ENCODE assay signal across 21 mouse cellular contexts in the genomic region with DNA sequence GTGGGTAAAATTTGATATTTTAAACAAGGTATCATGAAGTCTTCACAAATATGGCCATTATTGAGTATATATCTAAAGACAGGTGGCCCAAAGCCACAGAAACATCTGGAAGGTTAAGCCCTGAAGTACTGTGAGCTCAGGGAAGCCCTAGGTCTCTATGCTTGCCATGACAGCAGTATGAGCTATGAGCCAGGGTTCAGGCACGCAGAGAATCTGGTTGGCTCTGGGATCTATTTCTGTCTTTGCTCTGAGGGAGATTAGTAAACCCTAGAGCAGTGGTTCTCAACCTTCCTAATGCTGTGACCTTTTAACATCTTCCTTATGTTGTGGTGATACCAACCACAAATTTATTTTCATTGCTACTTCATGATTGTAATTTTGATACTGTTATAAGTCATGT.
A peak's percentile ranks its signal among the peaks of the same experiment; 100 is the strongest.
DNase-seq lines count a peak whose midpoint lies in the region; ATAC-seq lines count a peak whose summit lies in the region.
"Had no signal": no experiment of that assay in that cellular context is flagged by ENCODE, and none has a peak within 500 bp of the region (broad histone marks: within the 10 kb centered on the region; RNA-seq: fewer than 3 reads in every experiment).

No protein-coding gene starts in this region.

- 36% methylated on average over 1 of the region's 1 CpGs for WGBS in heart, embryonic 13.5 days
- 46% methylated on average over 1 of the region's 1 CpGs for WGBS in heart, embryonic 16.5 days

- no peak overlapping the region for H3K4me2 ChIP-seq in heart, embryonic 13.5 days
- no peak overlapping the region for H3K4me2 ChIP-seq in heart, embryonic 16.5 days (ENCODE audit: low read depth, low read length)
- H3K4me2 ChIP-seq: hindbrain, embryonic 12.5 days had no signal

- ATAC-seq in heart, embryonic 13.5 days (ENCODE audit: extremely low read depth, insufficient number of reproducible peaks, low FRiP score, low TSS enrichment), result no peak
- peak; percentile 82 for ATAC-seq in heart, embryonic 16.5 days (replicated peaks; ENCODE audit: extremely low read depth, insufficient read depth, low FRiP score)
- ATAC-seq: forebrain, embryonic 14.5 days; hindbrain, embryonic 16.5 days; inflammation-experienced regulatory T-cells, adult 6 months; intestine, postnatal 0 days had no signal

- no peak overlapping the region for H3K9ac ChIP-seq in heart, embryonic 13.5 days
- H3K9ac ChIP-seq in heart, embryonic 16.5 days (ENCODE audit: low read length), result no peak overlapping the region
- H3K9ac ChIP-seq: hindbrain, embryonic 12.5 days had no signal

- no peaks in the 10 kb centered on the region for H3K36me3 ChIP-seq in heart, embryonic 13.5 days
- H3K36me3 ChIP-seq in heart, embryonic 16.5 days (ENCODE audit: control insufficient read depth, insufficient read depth), result no peaks in the 10 kb centered on the region
- H3K36me3 ChIP-seq: embryonic facial prominence, embryonic 10.5 days; hindbrain, embryonic 12.5 days had no signal

- H3K27me3 ChIP-seq in heart, embryonic 13.5 days (replicated peaks), result no peaks in the 10 kb centered on the region
- no peaks in the 10 kb centered on the region for H3K27me3 ChIP-seq in heart, embryonic 16.5 days (ENCODE audit: control insufficient read depth, insufficient read depth, low read length)
- H3K27me3 ChIP-seq: CH12.LX; hindbrain, embryonic 12.5 days had no signal

- peak overlapping the region; percentile 60 for H3K27ac ChIP-seq in heart, embryonic 13.5 days (replicated peaks)
- H3K27ac ChIP-seq in heart, embryonic 16.5 days (ENCODE audit: low read length), result peak overlapping the region; percentile 74
- H3K27ac ChIP-seq: embryonic facial prominence, embryonic 10.5 days; gastrocnemius, adult 2 months; hindbrain, embryonic 12.5 days had no signal

- intact Hi-C loops in heart, postnatal 25 days (cut with DNase I), result no loop called here

- no peak overlapping the region for H3K4me3 ChIP-seq in heart, embryonic 13.5 days
- no peak overlapping the region for H3K4me3 ChIP-seq in heart, embryonic 16.5 days (ENCODE audit: low read length)
- H3K4me3 ChIP-seq: embryonic facial prominence, embryonic 10.5 days; gastrocnemius, adult 2 months; hindbrain, embryonic 12.5 days had no signal

- H3K4me1 ChIP-seq in heart, embryonic 13.5 days, result peaks cover 13% of the 10 kb centered on the region
- H3K4me1 ChIP-seq in heart, embryonic 16.5 days (ENCODE audit: control insufficient read depth, insufficient read depth, low read length), result peaks cover 7% of the 10 kb centered on the region; the same call in 1 of the 2 replicates
- H3K4me1 ChIP-seq: embryonic facial prominence, embryonic 10.5 days; hindbrain, embryonic 12.5 days had no signal

- no peaks in the 10 kb centered on the region for H3K9me3 ChIP-seq in heart, embryonic 13.5 days
- H3K9me3 ChIP-seq in heart, embryonic 16.5 days (replicated peaks; ENCODE audit: control insufficient read depth, low read length), result no peaks in the 10 kb centered on the region
- H3K9me3 ChIP-seq: embryonic facial prominence, embryonic 10.5 days had no signal

- peak; percentile 7 for DNase-seq in heart, adult 8-10 months (ENCODE audit: low spot score)
- DNase-seq in heart, adult 9 months (ENCODE audit: low spot score in 2 of 2), result no peak
- DNase-seq in heart, postnatal 25 days (ENCODE audit: low spot score), result no peak
- no peak for DNase-seq in thymus, postnatal 36 days
- no peak for DNase-seq in thymus, postnatal 14 days
- DNase-seq: adrenal gland, adult 8-10 months; adrenal gland, postnatal 36 days; cerebellum, adult 2 months; cerebellum, postnatal 10 days; gastrocnemius, adult 2 months; gastrocnemius, postnatal 25 days; kidney, adult 8-10 months had no signal
